In genomic region chr9:108732462-108732861, GRCm38 (mm10) we compare ENCODE assay signal across 21 mouse cellular contexts. TPM values are rescaled to one million over a fixed set of nuclear protein-coding genes. Genes with fewer than 3 reads are reported as not detected.
DNase-seq lines count a peak whose midpoint lies in the region; ATAC-seq and TF ChIP-seq lines count a peak whose summit lies in the region.
"Had no signal": no experiment of that assay in that cellular context is flagged by ENCODE, and none has a peak within 500 bp of the region (broad histone marks: within the 10 kb centered on the region; RNA-seq: fewer than 3 reads in every experiment).

No protein-coding gene starts in this region.

- H3K79me2 ChIP-seq in CH12.LX (replicated peaks; ENCODE audit: control insufficient read depth, extremely low read depth, insufficient read depth, poor library complexity, severe bottlenecking), result no peaks in the 10 kb centered on the region

- H3K36me3 ChIP-seq in hindbrain, postnatal 0 days (ENCODE audit: insufficient read depth, low read length), result peaks cover 23% of the 10 kb centered on the region
- H3K36me3 ChIP-seq in hindbrain, embryonic 13.5 days, result peaks cover 46% of the 10 kb centered on the region
- no peaks in the 10 kb centered on the region for H3K36me3 ChIP-seq in midbrain, embryonic 11.5 days (ENCODE audit: control insufficient read depth, insufficient read depth, low read length)
- H3K36me3 ChIP-seq in midbrain, embryonic 16.5 days (ENCODE audit: control insufficient read depth, insufficient read depth, low read length), result peaks cover 16% of the 10 kb centered on the region; the same call in 1 of the 2 replicates
- H3K36me3 ChIP-seq in CH12.LX (replicated peaks in 1 of 2; ENCODE audit: control insufficient read depth in 1 of 2, insufficient read depth in 1 of 2, low read length in 1 of 2), result peaks cover 29 to 73% of the 10 kb centered on the region in 2 experiments
- H3K36me3 ChIP-seq in splenic B cell, adult 2 months (ENCODE audit: control insufficient read depth, insufficient read depth, low read length, poor library complexity, severe bottlenecking), result no peaks in the 10 kb centered on the region

- TF ChIP-seq POLR2A in CH12.LX (IDR thresholded peaks at IDR 0.05; ENCODE audit: low read depth, low read length), result no peak

- no peak overlapping the region for H3K9ac ChIP-seq in hindbrain, postnatal 0 days (replicated peaks; ENCODE audit: low read length)
- H3K9ac ChIP-seq in hindbrain, embryonic 13.5 days, result no peak overlapping the region
- H3K9ac ChIP-seq in midbrain, embryonic 11.5 days (ENCODE audit: low read length), result no peak overlapping the region
- H3K9ac ChIP-seq in midbrain, embryonic 16.5 days (ENCODE audit: low read depth, low read length), result no peak overlapping the region
- H3K9ac ChIP-seq in CH12.LX (ENCODE audit: insufficient read depth, low read depth), result no peak overlapping the region
- H3K9ac ChIP-seq: lung, embryonic 15.5 days; midbrain, embryonic 15.5 days had no signal

- dilution Hi-C loops in CH12.LX (cut with MboI; ENCODE audit: extremely low pct_ligation_motif_present, extremely low pct_unique_long_range_greater_than_20kb, low sequenced_read_pairs), result no loop called here

- H3K9me3 ChIP-seq in hindbrain, postnatal 0 days (ENCODE audit: low read length), result no peaks in the 10 kb centered on the region
- H3K9me3 ChIP-seq in hindbrain, embryonic 13.5 days, result no peaks in the 10 kb centered on the region
- no peaks in the 10 kb centered on the region for H3K9me3 ChIP-seq in midbrain, embryonic 11.5 days (ENCODE audit: control insufficient read depth, low read length)
- H3K9me3 ChIP-seq in midbrain, embryonic 16.5 days (replicated peaks; ENCODE audit: control insufficient read depth, low read length, poor library complexity, severe bottlenecking), result no peaks in the 10 kb centered on the region
- H3K9me3 ChIP-seq in CH12.LX (replicated peaks; ENCODE audit: low read length), result no peaks in the 10 kb centered on the region
- H3K9me3 ChIP-seq: embryonic facial prominence, embryonic 10.5 days; limb, embryonic 10.5 days; lung, embryonic 15.5 days; midbrain, embryonic 15.5 days had no signal

- peak; percentile 26 for TF ChIP-seq CTCF in hindbrain, postnatal 0 days (IDR thresholded peaks at IDR 0.05; ENCODE audit: low read depth)
- TF ChIP-seq CTCF in CH12.LX (conservative IDR thresholded peaks at IDR 0.05 in 1 of 2, IDR thresholded peaks at IDR 0.05 in 1 of 2; ENCODE audit: low read depth in 2 of 2, low read length in 2 of 2), result peak in 1 of 2 experiments; percentile 30; a peak in 2 of 4 replicates

- no peak for TF ChIP-seq EP300 in CH12.LX (IDR thresholded peaks at IDR 0.05; ENCODE audit: low read length)

- no peak overlapping the region for H3K4me2 ChIP-seq in hindbrain, postnatal 0 days (ENCODE audit: low read depth, low read length)
- no peak overlapping the region for H3K4me2 ChIP-seq in hindbrain, embryonic 13.5 days
- no peak overlapping the region for H3K4me2 ChIP-seq in midbrain, embryonic 11.5 days
- no peak overlapping the region for H3K4me2 ChIP-seq in midbrain, embryonic 16.5 days (ENCODE audit: low read length)
- H3K4me2 ChIP-seq in CH12.LX (ENCODE audit: insufficient read depth, low read depth, poor library complexity, severe bottlenecking), result no peak overlapping the region
- H3K4me2 ChIP-seq: liver, embryonic 11.5 days; lung, embryonic 15.5 days; midbrain, embryonic 15.5 days had no signal

- no peaks in the 10 kb centered on the region for H3K4me1 ChIP-seq in hindbrain, postnatal 0 days (ENCODE audit: insufficient read depth, low read length)
- no peaks in the 10 kb centered on the region for H3K4me1 ChIP-seq in hindbrain, embryonic 13.5 days (replicated peaks)
- no peaks in the 10 kb centered on the region for H3K4me1 ChIP-seq in midbrain, embryonic 11.5 days (ENCODE audit: control insufficient read depth, insufficient read depth, low read length)
- no peaks in the 10 kb centered on the region for H3K4me1 ChIP-seq in midbrain, embryonic 16.5 days (ENCODE audit: control insufficient read depth, insufficient read depth, low read length)
- H3K4me1 ChIP-seq in CH12.LX (ENCODE audit: control insufficient read depth in 1 of 2, insufficient read depth in 2 of 2), result no peaks in the 10 kb centered on the region
- H3K4me1 ChIP-seq: embryonic facial prominence, embryonic 10.5 days; limb, embryonic 10.5 days; lung, embryonic 15.5 days; midbrain, embryonic 15.5 days had no signal

- TF ChIP-seq RAD21 in CH12.LX (IDR thresholded peaks at IDR 0.05; ENCODE audit: low read depth, low read length), result peak; percentile 11

- H3K27ac ChIP-seq in hindbrain, postnatal 0 days, result no peak overlapping the region
- no peak overlapping the region for H3K27ac ChIP-seq in hindbrain, embryonic 13.5 days
- H3K27ac ChIP-seq in midbrain, embryonic 11.5 days (ENCODE audit: low read depth, low read length), result no peak overlapping the region
- H3K27ac ChIP-seq in midbrain, embryonic 16.5 days (ENCODE audit: low read length), result no peak overlapping the region
- H3K27ac ChIP-seq in CH12.LX (ENCODE audit: insufficient read depth, low read depth), result no peak overlapping the region
- H3K27ac ChIP-seq: embryonic facial prominence, embryonic 10.5 days; limb, embryonic 10.5 days; lung, embryonic 15.5 days; midbrain, embryonic 15.5 days had no signal

- DNase-seq in hindbrain, postnatal 0 days (ENCODE audit: low spot score), result no peak
- peak; percentile 39 for DNase-seq in midbrain, embryonic 11.5 days (ENCODE audit: low spot score, missing footprints)
- no peak for DNase-seq in CH12.LX (ENCODE audit: extremely low read depth)
- peak; percentile 7 for DNase-seq in splenic B cell, adult 2 months (ENCODE audit: low read depth, low spot score)
- DNase-seq in left cerebral cortex, adult 8-10 months (ENCODE audit: low spot score in 2 of 2), result no peak
- DNase-seq: cerebellum, adult 2 months; cerebellum, postnatal 36 days; gastrocnemius, postnatal 14 days; heart, adult 18-20 months; heart, postnatal 4 days; kidney, adult 18-20 months; kidney, postnatal 14 days; right cerebral cortex, postnatal 25 days had no signal

- H3K4me3 ChIP-seq in hindbrain, postnatal 0 days (ENCODE audit: low read length), result no peak overlapping the region
- no peak overlapping the region for H3K4me3 ChIP-seq in hindbrain, embryonic 13.5 days
- no peak overlapping the region for H3K4me3 ChIP-seq in midbrain, embryonic 11.5 days (ENCODE audit: low read depth, low read length)
- H3K4me3 ChIP-seq in midbrain, embryonic 16.5 days (ENCODE audit: low read depth, low read length), result no peak overlapping the region
- H3K4me3 ChIP-seq in CH12.LX (replicated peaks in 1 of 3; ENCODE audit: low read depth in 2 of 3, low read length in 2 of 3, poor library complexity in 1 of 3), result no peak overlapping the region
- H3K4me3 ChIP-seq: embryonic facial prominence, embryonic 10.5 days; limb, embryonic 10.5 days; lung, embryonic 15.5 days; midbrain, embryonic 15.5 days had no signal

- no peak for ATAC-seq in hindbrain, postnatal 0 days
- no peak for ATAC-seq in hindbrain, embryonic 13.5 days (ENCODE audit: low FRiP score)
- ATAC-seq in midbrain, embryonic 11.5 days (ENCODE audit: low FRiP score), result no peak
- ATAC-seq in midbrain, embryonic 16.5 days, result no peak
- ATAC-seq: hindbrain, embryonic 16.5 days; midbrain, embryonic 15.5 days had no signal

- no peaks in the 10 kb centered on the region for H3K27me3 ChIP-seq in hindbrain, postnatal 0 days (ENCODE audit: insufficient read depth, low read length)
- no peaks in the 10 kb centered on the region for H3K27me3 ChIP-seq in hindbrain, embryonic 13.5 days
- no peaks in the 10 kb centered on the region for H3K27me3 ChIP-seq in midbrain, embryonic 11.5 days (ENCODE audit: control insufficient read depth, insufficient read depth, low read length)
- no peaks in the 10 kb centered on the region for H3K27me3 ChIP-seq in midbrain, embryonic 16.5 days (ENCODE audit: control insufficient read depth, insufficient read depth, low read depth, low read length)
- no peaks in the 10 kb centered on the region for H3K27me3 ChIP-seq in CH12.LX (replicated peaks)
- no peaks in the 10 kb centered on the region for H3K27me3 ChIP-seq in splenic B cell, adult 2 months (ENCODE audit: control insufficient read depth, insufficient read depth, low read length, poor library complexity, severe bottlenecking)
- H3K27me3 ChIP-seq: lung, embryonic 15.5 days; midbrain, embryonic 15.5 days had no signal

- in situ Hi-C loops in CH12.LX (cut with MboI; ENCODE audit: low pct_ligation_motif_present, low pct_unique_long_range_greater_than_20kb, low sequenced_read_pairs), result no loop called here

TF ChIP-seq in CH12.LX, 34 proteins besides CTCF, POLR2A, EP300 and RAD21 (continues in another document):
- TF ChIP-seq ZKSCAN1 (IDR thresholded peaks at IDR 0.05; ENCODE audit: borderline replicate concordance, low read depth, low read length), result no peak
- TF ChIP-seq TCF12 (IDR thresholded peaks at IDR 0.05; ENCODE audit: low read depth, low read length), result no peak
- no peak for TF ChIP-seq MAFK (IDR thresholded peaks at IDR 0.05; ENCODE audit: insufficient replicate concordance, low read length)
- no peak for TF ChIP-seq GABPA (IDR thresholded peaks at IDR 0.05; ENCODE audit: insufficient replicate concordance, low read depth, low read length)
- TF ChIP-seq NELFE (IDR thresholded peaks at IDR 0.05; ENCODE audit: low read depth, low read length), result no peak
- TF ChIP-seq MYC (IDR thresholded peaks at IDR 0.05; ENCODE audit: low read depth, low read length), result no peak

RNA-seq across cellular contexts. Expression of gene Prkar2a, which starts 43.3 kb away (rescaled TPM):
- total RNA-seq in hindbrain, postnatal 0 days (2014; rRNA removed), result 87.3 and 92.2 TPM in 2 replicates
- polyA plus RNA-seq in hindbrain, postnatal 0 days (2015; fragmentation: Nextera tagmentation; extraction: Ambion mirVana), result 39.7 and 43.9 TPM in 2 replicates
- 50.1 and 51.9 TPM in 2 replicates for polyA plus RNA-seq in hindbrain, embryonic 13.5 days (2015; fragmentation: Nextera tagmentation; extraction: Ambion mirVana)
- polyA plus RNA-seq in midbrain, embryonic 11.5 days (2014; fragmentation: Nextera tagmentation; extraction: Ambion mirVana), result 58.0 and 58.2 TPM in 2 replicates
- polyA plus RNA-seq in midbrain, embryonic 16.5 days (2015; fragmentation: Nextera tagmentation; extraction: Ambion mirVana), result 57.3 and 69.1 TPM in 2 replicates
- total RNA-seq in CH12.LX (2012; rRNA removed), result 14.9 and 18.8 TPM in 2 replicates
- total RNA-seq in CH12.LX (2014; rRNA removed), result 10.1 and 13.6 TPM in 2 replicates
- 41.4 and 44.4 TPM in 2 replicates for polyA plus RNA-seq in CH12.LX (2012; ENCODE audit: insufficient read length, low read depth)
- 10 to 100 TPM; 45.9 to 52.1 (median 49.3) TPM for total RNA-seq in left cerebral cortex, adult 8-10 months (2022)

RNA-seq across cellular contexts. Expression of gene Ip6k2, which starts 51.1 kb away (rescaled TPM):
- total RNA-seq in hindbrain, postnatal 0 days (2014; rRNA removed), result 122 and 126 TPM in 2 replicates
- polyA plus RNA-seq in hindbrain, postnatal 0 days (2015; fragmentation: Nextera tagmentation; extraction: Ambion mirVana), result 187 and 189 TPM in 2 replicates
- polyA plus RNA-seq in hindbrain, embryonic 13.5 days (2015; fragmentation: Nextera tagmentation; extraction: Ambion mirVana), result 222 and 228 TPM in 2 replicates
- polyA plus RNA-seq in midbrain, embryonic 11.5 days (2014; fragmentation: Nextera tagmentation; extraction: Ambion mirVana), result 104 and 109 TPM in 2 replicates
- 199 and 222 TPM in 2 replicates for polyA plus RNA-seq in midbrain, embryonic 16.5 days (2015; fragmentation: Nextera tagmentation; extraction: Ambion mirVana)
- total RNA-seq in CH12.LX (2012; rRNA removed) (17.5 and 27.2 TPM in 2 replicates), CH12.LX (2014; rRNA removed) (22.6 and 23.6 TPM in 2 replicates)
- 28.4 and 31.4 TPM in 2 replicates for polyA plus RNA-seq in CH12.LX (2012; ENCODE audit: insufficient read length, low read depth)
- total RNA-seq in left cerebral cortex, adult 8-10 months (2022), result 100 to 1,000 TPM; 137 to 158 (median 157) TPM

Comparison
In these comparisons a context has a peak if more than half of its experiments do, and no peak if none do; other contexts are left out.
1. DNase-seq: peak in midbrain, embryonic 11.5 days (single experiment) and splenic B cell, adult 2 months (single experiment); none in hindbrain, postnatal 0 days (single experiment), CH12.LX (single experiment) and left cerebral cortex, adult 8-10 months (0 of 2).